Mouse (Mus musculus) heart, embryonic 11.5 days (tissue): ENCODE results near the gene Morn4. TPM values are rescaled to one million over a fixed set of nuclear protein-coding genes. Genes with fewer than 3 reads are reported as not detected.
"Not testable (repeated sequence)": the region's sequence is repeated elsewhere in the genome, so short reads cannot be mapped to it uniquely, and the experiment has no call there.

ENCODE experiments used
- ATAC-seq: fragments of 200-750 bp; cut with Nextera tagmentation; replicated peaks from 2 replicates; pipeline ENCODE4 v1.8.0; 2017; ENCODE audit warnings: moderate library complexity; ENCODE audit not compliant: insufficient number of reproducible peaks, low FRiP score, low TSS enrichment
- H3K27ac ChIP-seq: fragments of 300-500 bp; sonication (generic); 2 replicates; pipeline ENCODE4 v1.5.1; 2014; ENCODE audit warnings: mild to moderate bottlenecking, low read depth, low read length
- H3K27me3 ChIP-seq: fragments of 300-500 bp; sonication (generic); 2 replicates; pipeline ENCODE4 v1.6.1; 2014; ENCODE audit warnings: mild to moderate bottlenecking, low read length, mixed read lengths; ENCODE audit not compliant: control insufficient read depth, insufficient read depth
- H3K36me3 ChIP-seq: fragments of 300-500 bp; sonication (generic); 2 replicates; pipeline ENCODE4 v1.6.1; 2014; ENCODE audit warnings: mild to moderate bottlenecking, low read length, moderate library complexity, mixed read lengths; ENCODE audit not compliant: control insufficient read depth, insufficient read depth
- H3K4me1 ChIP-seq: fragments of 300-500 bp; sonication (generic); 2 replicates; pipeline ENCODE4 v1.6.1; 2014; ENCODE audit warnings: low read length; ENCODE audit not compliant: control insufficient read depth, insufficient read depth
- H3K4me2 ChIP-seq: fragments of 300-500 bp; sonication (generic); 2 replicates; pipeline ENCODE4 v1.6.1; 2014; ENCODE audit warnings: mild to moderate bottlenecking, moderate library complexity
- H3K4me3 ChIP-seq: fragments of 300-500 bp; sonication (generic); 2 replicates; pipeline ENCODE4 v1.5.1; 2014; ENCODE audit warnings: low read depth, low read length
- H3K9ac ChIP-seq: fragments of 300-500 bp; sonication (generic); 2 replicates; pipeline ENCODE4 v1.6.1; 2014; ENCODE audit warnings: mild to moderate bottlenecking, low read depth, low read length, moderate library complexity
- H3K9me3 ChIP-seq: fragments of 300-500 bp; sonication (generic); replicated peaks from 2 replicates; pipeline ENCODE4 v1.6.1; 2016; ENCODE audit warnings: low read length; ENCODE audit not compliant: control insufficient read depth
- WGBS: fragments of 180-500 bp; shearing (Covaris S2); extraction: QIAGEN DNeasy Blood & Tissue Kit; methylation state at CpG from one replicate; pipeline ENCODE4 v1.1.7; 2014; ENCODE audit not compliant: insufficient replicate concordance; 5-methylcytosine and 5-hydroxymethylcytosine counted together
- polyA plus RNA-seq: library from polyadenylated mRNA; unstranded; fragments of >200 nt; fragmentation: Nextera tagmentation; extraction: Ambion mirVana; gene quantifications from 2 replicates; pipeline ENCODE4 v1.2.1, GENCODE M21; 2014

Morn4 gene
- polyA plus RNA-seq, 1 experiment from 2014 or later = 18.7 TPM

- H3K4me1 ChIP-seq = peaks cover 14% of the 10 kb centered on the region
- WGBS = under 1% methylated on average over 52 of the region's 52 CpGs
- H3K36me3 ChIP-seq = no peaks in the 10 kb centered on the region; the same call in 1 of the 2 replicates
- ATAC-seq = peak; percentile 64
- H3K9me3 ChIP-seq = no peaks in the 10 kb centered on the region
- peak overlapping the region; percentile 92 for H3K27ac ChIP-seq
- peak overlapping the region; percentile 87 for H3K4me2 ChIP-seq
- H3K4me3 ChIP-seq = peak overlapping the region; percentile 94
- H3K27me3 ChIP-seq = no peaks in the 10 kb centered on the region
- peak overlapping the region; percentile 91 for H3K9ac ChIP-seq
Measured at GRCm38 (mm10) chr19:42090637-42091141, 4.5 kb upstream of the Morn4 start.

- H3K27me3 ChIP-seq = no peaks in the 10 kb centered on the region
- peak within 1 kb of the TSS; percentile 91 for H3K9ac ChIP-seq
- no peaks in the 10 kb centered on the region for H3K9me3 ChIP-seq
- H3K4me1 ChIP-seq = peaks cover 17% of the 10 kb centered on the region
- peak within 1 kb of the TSS; percentile 87 for H3K4me2 ChIP-seq
- peak; percentile 97 for ATAC-seq
- H3K27ac ChIP-seq = peak within 1 kb of the TSS; percentile 92
- WGBS = under 1% methylated on average over 54 of the region's 55 CpGs
- no peaks in the 10 kb centered on the region; the same call in 1 of the 2 replicates for H3K36me3 ChIP-seq
- peak within 1 kb of the TSS; percentile 94 for H3K4me3 ChIP-seq
Measured at GRCm38 (mm10) chr19:42089748-42090595, 3.8 kb upstream of the Morn4 start, which contains the start of gene Pi4k2a. Gene Pi4k2a, plus strand, starts transcription at chr19:42090470.

DNA sequence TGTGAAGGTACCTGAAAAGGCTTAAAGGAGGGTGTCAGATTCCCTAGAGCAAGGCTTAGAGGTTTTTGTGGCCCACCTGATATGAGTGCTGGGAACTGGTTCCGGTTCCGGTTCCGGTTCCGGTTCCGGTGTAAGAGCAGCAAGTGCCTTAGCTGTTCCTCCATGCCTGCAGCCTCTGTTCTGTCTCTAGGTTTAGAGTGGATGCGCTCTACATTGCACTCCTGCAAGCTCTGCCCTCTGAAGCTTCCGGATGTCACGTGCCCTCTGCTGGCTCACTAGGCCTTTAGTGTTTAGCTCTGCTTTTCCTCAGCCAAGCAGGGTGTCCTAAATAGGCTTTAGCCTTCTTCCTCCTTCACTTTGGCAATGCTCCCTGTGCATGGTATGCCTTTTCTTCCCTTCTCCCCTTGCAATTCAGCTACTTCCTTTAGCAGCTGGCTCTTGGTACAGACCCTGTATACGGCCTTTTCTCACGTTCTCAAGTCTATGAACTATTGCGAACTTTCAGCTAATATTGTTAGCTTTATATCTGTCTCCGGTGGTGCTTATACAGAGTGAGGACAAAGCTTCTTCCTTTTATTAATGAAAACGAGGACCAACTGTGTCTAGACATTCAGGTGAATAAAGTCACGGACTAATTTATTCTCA, 3.1 kb upstream of the Morn4 start:
- H3K27me3 ChIP-seq = no peaks in the 10 kb centered on the region
- peak overlapping the region; percentile 70 for H3K27ac ChIP-seq
- H3K9ac ChIP-seq = peak overlapping the region; percentile 91; the same call in 1 of the 2 replicates
- no peak for ATAC-seq
- WGBS = 28% methylated on average over 14 of the region's 14 CpGs
- no peaks in the 10 kb centered on the region for H3K9me3 ChIP-seq
- peak overlapping the region; percentile 87 for H3K4me2 ChIP-seq
- H3K36me3 ChIP-seq = no peaks in the 10 kb centered on the region; the same call in 1 of the 2 replicates
- peaks cover 17% of the 10 kb centered on the region for H3K4me1 ChIP-seq
- H3K4me3 ChIP-seq = peak overlapping the region; percentile 94

- peaks cover 8% of the 10 kb centered on the region; the same call in 1 of the 2 replicates for H3K4me1 ChIP-seq
- no peaks in the 10 kb centered on the region for H3K36me3 ChIP-seq
- no peaks in the 10 kb centered on the region for H3K27me3 ChIP-seq
- H3K9ac ChIP-seq = peak overlapping the region; percentile 77
- peak overlapping the region; percentile 75 for H3K4me3 ChIP-seq
- 8% methylated on average over 10 of the region's 10 CpGs for WGBS
- no peaks in the 10 kb centered on the region for H3K9me3 ChIP-seq
- H3K27ac ChIP-seq = no peak overlapping the region
- peak overlapping the region; percentile 90 for H3K4me2 ChIP-seq
- no peak for ATAC-seq
Measured at GRCm38 (mm10) chr19:42085690-42086089, 467 bp downstream of the Morn4 start.

DNA sequence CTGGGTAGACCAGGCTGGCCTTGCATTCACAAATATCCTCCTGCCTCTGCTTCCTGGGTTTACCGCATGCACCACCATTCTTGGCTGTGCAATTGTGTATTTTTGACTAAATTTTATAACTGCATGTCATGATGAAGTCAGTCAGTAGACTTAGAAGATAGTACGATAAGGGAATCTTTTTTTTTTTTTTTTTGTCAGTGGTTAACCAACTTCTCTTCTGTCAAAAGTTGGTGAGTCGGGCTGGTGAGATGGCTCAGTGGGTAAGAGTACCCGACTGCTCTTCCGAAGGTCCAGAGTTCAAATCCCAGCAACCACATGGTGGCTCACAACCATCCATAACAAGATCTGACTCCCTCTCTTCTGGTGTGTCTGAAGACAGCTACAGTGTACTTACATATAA, 4.5 kb downstream of the Morn4 start:
- H3K27me3 ChIP-seq, H3K9ac ChIP-seq, H3K36me3 ChIP-seq, ATAC-seq, H3K4me1 ChIP-seq, H3K27ac ChIP-seq, H3K9me3 ChIP-seq, H3K4me2 ChIP-seq, H3K4me3 ChIP-seq: not testable (repeated sequence)
- 85% methylated on average over 5 of the region's 5 CpGs for WGBS

DNA sequence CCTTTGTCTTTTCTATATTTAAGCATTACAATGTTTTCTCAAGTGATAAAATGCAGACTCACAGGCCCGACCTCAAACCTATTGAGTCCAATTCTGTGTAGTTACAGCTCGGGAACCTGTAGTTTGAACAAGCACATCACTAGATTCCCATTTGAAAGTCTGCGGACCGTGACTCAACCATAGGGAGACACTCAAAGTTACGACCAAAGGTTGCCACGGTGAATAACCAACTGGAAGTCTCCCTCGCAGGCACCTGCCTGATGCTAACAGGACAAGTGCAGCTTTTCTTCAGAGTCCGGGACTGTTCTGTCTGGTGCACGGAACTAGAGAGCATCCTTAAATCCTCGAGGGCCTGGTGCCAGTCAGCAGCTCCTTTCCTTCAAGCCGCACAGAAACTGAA, 5.7 kb downstream of the Morn4 start:
- Histone ChIP-seq H3K27me3 (no peaks in the 10 kb centered on the region), H3K27ac (no peak overlapping the region), H3K9ac (no peak overlapping the region), H3K4me1 (peaks cover under 1% of the 10 kb centered on the region; the same call in 1 of the 2 replicates), H3K4me3 (no peak overlapping the region), H3K9me3 (no peaks in the 10 kb centered on the region), H3K36me3 (no peaks in the 10 kb centered on the region), H3K4me2 (no peak overlapping the region)
- no peak for ATAC-seq
- 80% methylated on average over 11 of the region's 11 CpGs for WGBS

- Histone ChIP-seq H3K4me3 (no peak overlapping the region), H3K4me1 (no peaks in the 10 kb centered on the region), H3K4me2 (no peak overlapping the region), H3K27ac (no peak overlapping the region), H3K27me3 (no peaks in the 10 kb centered on the region), H3K9ac (no peak overlapping the region), H3K36me3 (no peaks in the 10 kb centered on the region), H3K9me3 (no peaks in the 10 kb centered on the region)
- 74% methylated on average over 5 of the region's 5 CpGs for WGBS
- ATAC-seq = no peak
Measured at GRCm38 (mm10) chr19:42079950-42080349, 6.2 kb downstream of the Morn4 start.

DNA sequence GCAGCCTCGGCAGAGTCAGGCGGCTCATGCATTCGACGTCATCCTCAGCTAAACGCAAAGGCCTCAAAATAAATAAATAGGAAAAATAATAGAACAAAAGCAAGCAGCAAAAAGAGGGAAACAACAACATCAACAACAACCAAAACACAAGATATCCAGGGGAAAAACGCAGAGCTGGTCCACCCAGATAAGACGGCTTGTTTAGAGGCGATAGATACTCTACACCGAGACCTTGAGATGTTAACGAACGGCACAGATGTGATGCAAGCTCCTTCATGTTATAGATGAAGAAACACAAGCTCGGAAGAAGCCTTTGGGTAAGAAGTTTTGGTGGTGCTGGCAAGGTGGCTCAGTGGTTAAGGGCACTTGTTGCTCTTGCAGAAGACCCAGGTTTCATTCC, 7.2 kb downstream of the Morn4 start:
- Histone ChIP-seq H3K27me3 (no peaks in the 10 kb centered on the region), H3K36me3 (no peaks in the 10 kb centered on the region), H3K9ac (no peak overlapping the region), H3K4me2 (no peak overlapping the region), H3K9me3 (no peaks in the 10 kb centered on the region), H3K27ac (no peak overlapping the region), H3K4me3 (no peak overlapping the region), H3K4me1 (no peaks in the 10 kb centered on the region)
- 82% methylated on average over 12 of the region's 12 CpGs for WGBS
- no peak for ATAC-seq
